Mouse (Mus musculus) spleen, embryonic (tissue): ENCODE measurements around the gene Mlc1.

Source experiments
- CTCF ChIA-PET: fragments of 350-600 bp; sonication (Branson Sonifier 250); formaldehyde crosslinking; loops from one replicate; lab custom pipeline; 2022; lab: Charles Lee

The Mlc1 gene

GRCm38 (mm10) chr15:88937291-88937650 is 41.5 kb downstream of the Mlc1 start:
- CTCF ChIA-PET, result no interaction called here

GRCm38 (mm10) chr15:88936619-88937290 is 42.1 kb downstream of the Mlc1 start:
- CTCF ChIA-PET, result no interaction called here

GRCm38 (mm10) chr15:88934141-88934540 is 44.7 kb downstream of the Mlc1 start:
- CTCF ChIA-PET, result no interaction called here

GRCm38 (mm10) chr15:88932667-88933066 is 46.1 kb downstream of the Mlc1 start:
- CTCF ChIA-PET, result interaction anchor here (0.6 kb wide), 1 partner anchor 34 kb away, joined by 13 read pairs; no protein-coding TSS in a partner anchor

- CTCF ChIA-PET, result interaction anchor here (1.2 kb wide), 1 partner anchor 94 kb away, joined by 3 read pairs; no protein-coding TSS in a partner anchor
Measured at GRCm38 (mm10) chr15:88921992-88922310, 56.9 kb downstream of the Mlc1 start.

- CTCF ChIA-PET, result interaction anchor here (1.2 kb wide), 1 partner anchor 93 kb away, joined by 3 read pairs; no protein-coding TSS in a partner anchor
Measured at GRCm38 (mm10) chr15:88921131-88921991, 57.4 kb downstream of the Mlc1 start.

GRCm38 (mm10) chr15:88920065-88920464 is 58.7 kb downstream of the Mlc1 start:
- CTCF ChIA-PET, result no interaction called here

GRCm38 (mm10) chr15:88919328-88919727 is 59.5 kb downstream of the Mlc1 start:
- CTCF ChIA-PET, result no interaction called here

GRCm38 (mm10) chr15:88917126-88917525 is 61.7 kb downstream of the Mlc1 start:
- CTCF ChIA-PET, result no interaction called here

GRCm38 (mm10) chr15:88916366-88916765 is 62.4 kb downstream of the Mlc1 start:
- CTCF ChIA-PET, result no interaction called here

GRCm38 (mm10) chr15:88915046-88915445 is 63.8 kb downstream of the Mlc1 start:
- CTCF ChIA-PET, result no interaction called here

- CTCF ChIA-PET, result no interaction called here
Measured at GRCm38 (mm10) chr15:88906347-88906746, 72.5 kb downstream of the Mlc1 start.
